In genomic region chr2:52894983-52895621, GRCm38 (mm10) we compare ENCODE assay signal across 9 mouse cellular contexts. TPM values are rescaled to one million over a fixed set of nuclear protein-coding genes. Genes with fewer than 3 reads are reported as not detected.
DNase-seq lines count a peak whose midpoint lies in the region; ATAC-seq lines count a peak whose summit lies in the region.
"Had no signal": no experiment of that assay in that cellular context is flagged by ENCODE, and none has a peak within 500 bp of the region (broad histone marks: within the 10 kb centered on the region; RNA-seq: fewer than 3 reads in every experiment).

No protein-coding gene starts in this region.

- ATAC-seq in lung, embryonic 15.5 days (ENCODE audit: borderline replicate concordance, extremely low read depth, low FRiP score, low TSS enrichment), result peak; percentile 64

- no peaks in the 10 kb centered on the region for H3K36me3 ChIP-seq in lung, embryonic 15.5 days

- H3K27me3 ChIP-seq in lung, embryonic 15.5 days, result no peaks in the 10 kb centered on the region

- 0 out of 2 replicates have a peak, but pooled peaks cover 3% of the 10 kb centered on the region for H3K4me1 ChIP-seq in lung, embryonic 15.5 days

- DNase-seq in ovary, adult 18-20 months (ENCODE audit: low spot score), result peak; percentile 53
- DNase-seq in ovary, postnatal 10 days (ENCODE audit: low spot score), result no peak
- peak; percentile 61 for DNase-seq in brain, adult 2 months (ENCODE audit: low read depth, low spot score)
- DNase-seq in heart, postnatal 36 days, result peak; percentile 58 to 63
- DNase-seq in right cerebral cortex, postnatal 25 days, result no peak
- DNase-seq in frontal cortex, postnatal 14 days (ENCODE audit: low spot score in 2 of 2), result no peak
- DNase-seq in testis, postnatal 10 days (ENCODE audit: low spot score), result no peak

- H3K27ac ChIP-seq in lung, embryonic 15.5 days, result no peak overlapping the region
- H3K27ac ChIP-seq: liver, embryonic 14.5 days had no signal

- H3K9ac ChIP-seq in lung, embryonic 15.5 days, result no peak overlapping the region
- H3K9ac ChIP-seq: liver, embryonic 14.5 days had no signal

- no peak overlapping the region for H3K4me2 ChIP-seq in lung, embryonic 15.5 days

- no peak overlapping the region for H3K4me3 ChIP-seq in lung, embryonic 15.5 days

- no peaks in the 10 kb centered on the region for H3K9me3 ChIP-seq in lung, embryonic 15.5 days

- WGBS in lung, embryonic 15.5 days, result 50% methylated on average over 6 of the region's 6 CpGs

- intact Hi-C loops in heart, postnatal 36 days (cut with DNase I), result no loop called here

RNA-seq across cellular contexts. Expression of gene Fmnl2, which starts 37.4 kb away (rescaled TPM):
- total RNA-seq in heart, postnatal 36 days (2021), result 1 to 10 TPM; 5.6 to 6.8 TPM
- 3.7 TPM in 2 replicates for polyA plus RNA-seq in lung, embryonic 15.5 days (2015; fragmentation: Nextera tagmentation; extraction: Ambion mirVana)

Comparison
In these comparisons a context has a peak if more than half of its experiments do, and no peak if none do; other contexts are left out.
1. DNase-seq: peak in ovary, adult 18-20 months (single experiment), brain, adult 2 months (single experiment) and heart, postnatal 36 days (2 of 2); none in ovary, postnatal 10 days (single experiment), right cerebral cortex, postnatal 25 days (single experiment), frontal cortex, postnatal 14 days (0 of 2) and testis, postnatal 10 days (single experiment).